Mouse (Mus musculus) heart, embryonic 16.5 days (tissue): ENCODE data around the gene Samd11. TPM values are rescaled to one million over a fixed set of nuclear protein-coding genes. Genes with fewer than 3 reads are reported as not detected.
A peak's percentile ranks its signal among the peaks of the same experiment; 100 is the strongest.

Source experiments
- ATAC-seq: fragments of 200-750 bp; cut with Nextera tagmentation; replicated peaks from 2 replicates; pipeline ENCODE4 v1.8.0; 2017; ENCODE audit warnings: moderate number of reproducible peaks; ENCODE audit not compliant: insufficient read depth, low FRiP score; ENCODE audit errors: extremely low read depth
- H3K27ac ChIP-seq: fragments of 300-500 bp; sonication (generic); 2 replicates; pipeline ENCODE4 v1.5.1; 2014; ENCODE audit warnings: mild to moderate bottlenecking, low read length, control low read depth, moderate library complexity
- H3K27me3 ChIP-seq: fragments of 300-500 bp; sonication (generic); 2 replicates; pipeline ENCODE4 v1.6.1; 2014; ENCODE audit warnings: low read length, mixed read lengths; ENCODE audit not compliant: control insufficient read depth, insufficient read depth
- H3K36me3 ChIP-seq: fragments of 300-500 bp; sonication (generic); 2 replicates; pipeline ENCODE4 v1.6.1; 2014; ENCODE audit not compliant: control insufficient read depth, insufficient read depth
- H3K4me1 ChIP-seq: fragments of 300-500 bp; sonication (generic); 2 replicates; pipeline ENCODE4 v1.6.1; 2014; ENCODE audit warnings: low read length, mixed read lengths; ENCODE audit not compliant: control insufficient read depth, insufficient read depth
- H3K4me2 ChIP-seq: fragments of 300-500 bp; sonication (generic); 2 replicates; pipeline ENCODE4 v1.6.1; 2014; ENCODE audit warnings: low read depth, mild to moderate bottlenecking, control low read depth, low read length
- H3K4me3 ChIP-seq: fragments of 300-500 bp; sonication (generic); 2 replicates; pipeline ENCODE4 v1.5.1; 2014; ENCODE audit warnings: mild to moderate bottlenecking, control low read depth, low read length
- H3K9ac ChIP-seq: fragments of 300-500 bp; sonication (generic); 2 replicates; pipeline ENCODE4 v1.6.1; 2014; ENCODE audit warnings: low read length, control low read depth
- H3K9me3 ChIP-seq: fragments of 300-500 bp; sonication (generic); replicated peaks from 2 replicates; pipeline ENCODE4 v1.6.1; 2016; ENCODE audit warnings: low read length; ENCODE audit not compliant: control insufficient read depth
- WGBS: fragments of 180-500 bp; shearing (Covaris S2); extraction: QIAGEN DNeasy Blood & Tissue Kit; methylation state at CpG from one replicate; pipeline ENCODE4 v1.1.7; 2014; 5-methylcytosine and 5-hydroxymethylcytosine counted together
- polyA plus RNA-seq: library from polyadenylated mRNA; unstranded; fragments of >200 nt; fragmentation: Nextera tagmentation; extraction: Ambion mirVana; gene quantifications from 2 replicates; pipeline ENCODE4 v1.2.1, GENCODE M21; 2015

Gene Samd11
- polyA plus RNA-seq: 0.26 and 0.60 TPM in 2 replicates

- no peak; the same call in 1 of the 2 replicates for ATAC-seq
- Histone ChIP-seq H3K27me3 (peaks cover 30% of the 10 kb centered on the region), H3K27ac (no peak within 1 kb of the TSS)
Measured at GRCm38 (mm10) chr4:156255078-156255839, at the start of gene Samd11. Gene Samd11 (minus strand): TSS chr4:156255657.

GRCm38 (mm10) chr4:156254361-156255077 lies 938 bp downstream of the Samd11 start:
- H3K27me3 ChIP-seq: peaks cover 30% of the 10 kb centered on the region
- peak overlapping the region; percentile 40 for H3K4me3 ChIP-seq
- H3K9ac ChIP-seq: no peak overlapping the region
- H3K4me1 ChIP-seq: peaks cover 10% of the 10 kb centered on the region; the same call in 1 of the 2 replicates
- no peaks in the 10 kb centered on the region for H3K36me3 ChIP-seq
- no peak overlapping the region for H3K27ac ChIP-seq
- 2% methylated on average over 30 of the region's 30 CpGs for WGBS
- no peak for ATAC-seq
- no peaks in the 10 kb centered on the region for H3K9me3 ChIP-seq
- H3K4me2 ChIP-seq: peak overlapping the region; percentile 60

More at GRCm38 (mm10) chr4:156255078-156255839, at the start of gene Samd11:
- peak within 1 kb of the TSS; percentile 60 for H3K4me2 ChIP-seq
- no peaks in the 10 kb centered on the region for H3K36me3 ChIP-seq
- no peak within 1 kb of the TSS for H3K9ac ChIP-seq
- H3K9me3 ChIP-seq: no peaks in the 10 kb centered on the region
- H3K4me1 ChIP-seq: peaks cover 10% of the 10 kb centered on the region; the same call in 1 of the 2 replicates
- WGBS: 4% methylated on average over 26 of the region's 26 CpGs
- peak within 1 kb of the TSS; percentile 40 for H3K4me3 ChIP-seq

- H3K27ac ChIP-seq: no peak overlapping the region
- WGBS: 41% methylated on average over 7 of the region's 7 CpGs
- peaks cover 5% of the 10 kb centered on the region for H3K36me3 ChIP-seq
- no peaks in the 10 kb centered on the region for H3K9me3 ChIP-seq
- peaks cover 30% of the 10 kb centered on the region for H3K27me3 ChIP-seq
- H3K4me2 ChIP-seq: no peak overlapping the region
- H3K4me1 ChIP-seq: peaks cover 10% of the 10 kb centered on the region; the same call in 1 of the 2 replicates
- ATAC-seq: no peak
- H3K9ac ChIP-seq: no peak overlapping the region
- H3K4me3 ChIP-seq: no peak overlapping the region
Measured at GRCm38 (mm10) chr4:156253043-156253442, 2.4 kb downstream of the Samd11 start.

- Histone ChIP-seq H3K36me3 (peaks cover 9% of the 10 kb centered on the region), H3K4me2 (no peak overlapping the region), H3K27ac (no peak overlapping the region), H3K9me3 (no peaks in the 10 kb centered on the region), H3K9ac (no peak overlapping the region), H3K27me3 (peaks cover 30% of the 10 kb centered on the region), H3K4me3 (no peak overlapping the region), H3K4me1 (peaks cover 10% of the 10 kb centered on the region; the same call in 1 of the 2 replicates)
- 39% methylated on average over 3 of the region's 3 CpGs for WGBS
- no peak for ATAC-seq
Measured at GRCm38 (mm10) chr4:156252619-156253018, 2.8 kb downstream of the Samd11 start.

GRCm38 (mm10) chr4:156252140-156252539 lies 3.3 kb downstream of the Samd11 start:
- ATAC-seq: no peak
- H3K9ac ChIP-seq: no peak overlapping the region
- no peak overlapping the region for H3K4me3 ChIP-seq
- H3K36me3 ChIP-seq: peaks cover 14% of the 10 kb centered on the region
- H3K4me1 ChIP-seq: peaks cover 10% of the 10 kb centered on the region; the same call in 1 of the 2 replicates
- H3K27ac ChIP-seq: no peak overlapping the region
- no peak overlapping the region for H3K4me2 ChIP-seq
- WGBS: 28% methylated on average over 7 of the region's 7 CpGs
- H3K27me3 ChIP-seq: peaks cover 30% of the 10 kb centered on the region
- no peaks in the 10 kb centered on the region for H3K9me3 ChIP-seq

- H3K9me3 ChIP-seq: no peaks in the 10 kb centered on the region
- no peak for ATAC-seq
- H3K27me3 ChIP-seq: peaks cover 30% of the 10 kb centered on the region
- H3K27ac ChIP-seq: no peak overlapping the region
- peaks cover 10% of the 10 kb centered on the region; the same call in 1 of the 2 replicates for H3K4me1 ChIP-seq
- H3K9ac ChIP-seq: no peak overlapping the region
- H3K36me3 ChIP-seq: peaks cover 23% of the 10 kb centered on the region
- 69% methylated on average over 8 of the region's 8 CpGs for WGBS
- no peak overlapping the region for H3K4me2 ChIP-seq
- no peak overlapping the region for H3K4me3 ChIP-seq
Measured at GRCm38 (mm10) chr4:156251081-156251480, 4.4 kb downstream of the Samd11 start.

GRCm38 (mm10) chr4:156249567-156249966 lies 5.9 kb downstream of the Samd11 start:
- H3K4me1 ChIP-seq: peaks cover 6% of the 10 kb centered on the region; the same call in 1 of the 2 replicates
- peaks cover 19% of the 10 kb centered on the region for H3K27me3 ChIP-seq
- H3K4me3 ChIP-seq: no peak overlapping the region
- no peak overlapping the region for H3K9ac ChIP-seq
- peaks cover 35% of the 10 kb centered on the region for H3K36me3 ChIP-seq
- no peak overlapping the region for H3K4me2 ChIP-seq
- H3K27ac ChIP-seq: no peak overlapping the region
- H3K9me3 ChIP-seq: no peaks in the 10 kb centered on the region
- 55% methylated on average over 11 of the region's 11 CpGs for WGBS
- no peak for ATAC-seq

- H3K9me3 ChIP-seq: no peaks in the 10 kb centered on the region
- no peaks in the 10 kb centered on the region for H3K27me3 ChIP-seq
- ATAC-seq: no peak
- H3K36me3 ChIP-seq: peaks cover 39% of the 10 kb centered on the region
- H3K4me2 ChIP-seq: peak overlapping the region; percentile 64
- 0 out of 2 replicates have a peak, but pooled peaks cover 2% of the 10 kb centered on the region for H3K4me1 ChIP-seq
- H3K27ac ChIP-seq: no peak overlapping the region
- H3K9ac ChIP-seq: peak overlapping the region; percentile 86
- peak overlapping the region; percentile 89 for H3K4me3 ChIP-seq
- 33% methylated on average over 55 of the region's 60 CpGs for WGBS
Measured at GRCm38 (mm10) chr4:156236651-156237447, 18.6 kb downstream of the Samd11 start.
